Mouse (Mus musculus) embryonic facial prominence, embryonic 11.5 days (tissue): ENCODE data around the gene Slc45a3. TPM values are rescaled to one million over a fixed set of nuclear protein-coding genes. Genes with fewer than 3 reads are reported as not detected.

Experiments
- ATAC-seq: fragments of 200-750 bp; cut with Nextera tagmentation; replicated peaks from 2 replicates; pipeline ENCODE4 v1.8.0; 2017; ENCODE audit warnings: low read depth; ENCODE audit not compliant: insufficient number of reproducible peaks, low FRiP score, low TSS enrichment
- DNase-seq: peaks from one replicate; pipeline ENCODE4 v3.0.0-alpha.2; 2015; ENCODE audit warnings: low spot score
- H3K27ac ChIP-seq: fragments of 300-500 bp; sonication (generic); replicated peaks from 2 replicates; pipeline ENCODE4 v1.5.1; 2014; ENCODE audit warnings: mild to moderate bottlenecking, low read depth, low read length, control low read depth
- H3K27me3 ChIP-seq: fragments of 300-500 bp; sonication (generic); 2 replicates; pipeline ENCODE4 v1.6.1; 2014; ENCODE audit warnings: mild to moderate bottlenecking, low read length, moderate library complexity, mixed read lengths; ENCODE audit not compliant: control insufficient read depth, insufficient read depth
- H3K36me3 ChIP-seq: fragments of 300-500 bp; sonication (generic); replicated peaks from 2 replicates; pipeline ENCODE4 v1.6.1; 2014; ENCODE audit warnings: low read depth, mild to moderate bottlenecking, low read length, moderate library complexity, mixed read lengths; ENCODE audit not compliant: control insufficient read depth, insufficient read depth
- H3K4me1 ChIP-seq: fragments of 300-500 bp; sonication (generic); 2 replicates; pipeline ENCODE4 v1.6.1; 2014; ENCODE audit warnings: low read length, mixed read lengths; ENCODE audit not compliant: control insufficient read depth, insufficient read depth
- H3K4me2 ChIP-seq: fragments of 300-500 bp; sonication (generic); 2 replicates; pipeline ENCODE4 v1.6.1; 2014; ENCODE audit warnings: low read depth, mild to moderate bottlenecking, control low read depth, low read length, moderate library complexity
- H3K4me3 ChIP-seq: fragments of 300-500 bp; sonication (generic); 2 replicates; pipeline ENCODE4 v1.5.1; 2014; ENCODE audit warnings: low read depth, low read length, control low read depth
- H3K9ac ChIP-seq: fragments of 300-500 bp; sonication (generic); replicated peaks from 2 replicates; pipeline ENCODE4 v1.6.1; 2014; ENCODE audit warnings: mild to moderate bottlenecking, control low read depth, low read length
- H3K9me3 ChIP-seq: fragments of 300-500 bp; sonication (generic); replicated peaks from 2 replicates; pipeline ENCODE4 v1.6.1; 2016; ENCODE audit warnings: mild to moderate bottlenecking, low read length, inconsistent platforms, mixed read lengths; ENCODE audit not compliant: control insufficient read depth
- WGBS: fragments of 180-500 bp; shearing (Covaris S2); extraction: QIAGEN DNeasy Blood & Tissue Kit; methylation state at CpG from one replicate; pipeline ENCODE4 v1.1.7; 2014; 5-methylcytosine and 5-hydroxymethylcytosine counted together
- polyA plus RNA-seq: library from polyadenylated mRNA; unstranded; fragments of >200 nt; fragmentation: Nextera tagmentation; extraction: Ambion mirVana; gene quantifications from 2 replicates; pipeline ENCODE4 v1.2.1, GENCODE M21; 2014

Slc45a3 gene
- polyA plus RNA-seq, 1 experiment from 2014 or later = 3.8 TPM

DNA sequence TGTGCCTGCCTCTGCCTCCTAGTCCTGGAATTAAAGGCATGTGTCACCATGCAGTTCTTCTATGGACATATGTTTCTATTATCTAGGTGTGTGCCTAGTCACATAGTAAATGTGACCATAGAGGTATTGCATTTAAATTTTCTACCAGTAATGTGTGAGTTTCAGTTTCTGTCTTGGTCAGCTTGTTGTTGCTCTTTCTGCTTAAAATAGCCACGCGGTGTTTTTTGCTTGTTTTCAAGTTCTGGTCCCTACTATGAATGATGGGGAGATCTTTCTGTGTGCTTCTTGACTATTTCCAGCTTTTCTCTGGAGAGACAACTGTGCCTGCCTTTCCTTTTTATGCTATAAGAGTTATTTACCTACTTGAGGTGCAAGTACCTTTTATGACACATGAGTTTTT, 49.0 kb downstream of the Slc45a3 start:
- DNase-seq = no peak
- ATAC-seq = no peak
- Histone ChIP-seq H3K36me3 (no peaks in the 10 kb centered on the region), H3K4me3 (no peak overlapping the region), H3K9ac (no peak overlapping the region), H3K9me3 (no peaks in the 10 kb centered on the region), H3K27ac (no peak overlapping the region), H3K4me2 (no peak overlapping the region), H3K27me3 (no peaks in the 10 kb centered on the region; the same call in 1 of the 2 replicates), H3K4me1 (no peaks in the 10 kb centered on the region)
- WGBS = 79% methylated on average over 2 of the region's 2 CpGs

DNA sequence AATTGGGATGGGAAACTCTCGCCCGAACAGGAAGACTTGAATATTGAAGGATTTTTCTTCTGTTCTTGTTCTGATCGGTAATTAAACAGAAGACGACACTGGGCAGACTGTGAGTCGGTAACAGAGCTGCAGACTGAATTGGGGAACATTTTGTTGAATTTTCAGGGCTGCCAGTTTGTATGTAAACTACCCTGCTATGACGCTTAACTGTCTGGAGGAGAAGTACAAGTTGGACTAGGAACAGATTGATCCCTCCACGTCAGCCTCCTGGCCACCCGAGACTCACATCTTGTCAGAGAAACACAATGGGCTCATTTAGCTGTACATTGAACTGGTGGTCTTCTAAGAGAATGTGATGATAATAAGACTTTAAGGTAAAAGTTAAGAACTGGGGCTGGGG, 50.1 kb downstream of the Slc45a3 start:
- no peaks in the 10 kb centered on the region for H3K9me3 ChIP-seq
- H3K4me1 ChIP-seq = no peaks in the 10 kb centered on the region
- 80% methylated on average over 8 of the region's 8 CpGs for whole genome bisulfite sequencing
- ATAC-seq (no peak), DNase-seq (no peak)
- H3K27ac ChIP-seq = no peak overlapping the region
- H3K27me3 ChIP-seq = no peaks in the 10 kb centered on the region
- H3K4me3 ChIP-seq = no peak overlapping the region
- no peak overlapping the region for H3K9ac ChIP-seq
- H3K4me2 ChIP-seq = no peak overlapping the region
- H3K36me3 ChIP-seq = no peaks in the 10 kb centered on the region

DNA sequence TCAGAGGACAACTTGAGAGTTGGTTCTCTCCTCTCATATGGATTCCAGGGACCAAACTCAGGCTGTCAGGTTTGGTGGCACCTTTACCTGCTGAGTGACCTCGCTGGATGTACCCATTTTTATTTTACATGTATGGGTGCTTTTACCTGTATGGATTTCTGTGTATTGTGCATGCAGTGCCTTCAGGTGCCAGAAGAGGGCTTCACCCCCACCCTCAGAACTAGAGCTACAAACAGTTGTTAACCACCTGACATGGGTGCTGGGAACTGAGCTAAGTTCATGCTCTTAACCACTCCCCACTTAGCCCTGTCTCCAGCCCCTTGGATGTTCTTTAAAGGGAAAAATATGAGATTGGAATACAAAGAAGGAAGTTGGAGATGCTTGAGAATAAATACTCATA, 52.0 kb downstream of the Slc45a3 start:
- Histone ChIP-seq H3K4me1 (no peaks in the 10 kb centered on the region), H3K9me3 (no peaks in the 10 kb centered on the region), H3K36me3 (peaks cover 4% of the 10 kb centered on the region; the same call in 1 of the 2 replicates), H3K9ac (no peak overlapping the region), H3K4me3 (no peak overlapping the region), H3K4me2 (no peak overlapping the region), H3K27me3 (no peaks in the 10 kb centered on the region), H3K27ac (no peak overlapping the region)
- no peak for ATAC-seq
- WGBS = 80% methylated on average over 1 of the region's 1 CpGs
- DNase-seq = no peak

DNA sequence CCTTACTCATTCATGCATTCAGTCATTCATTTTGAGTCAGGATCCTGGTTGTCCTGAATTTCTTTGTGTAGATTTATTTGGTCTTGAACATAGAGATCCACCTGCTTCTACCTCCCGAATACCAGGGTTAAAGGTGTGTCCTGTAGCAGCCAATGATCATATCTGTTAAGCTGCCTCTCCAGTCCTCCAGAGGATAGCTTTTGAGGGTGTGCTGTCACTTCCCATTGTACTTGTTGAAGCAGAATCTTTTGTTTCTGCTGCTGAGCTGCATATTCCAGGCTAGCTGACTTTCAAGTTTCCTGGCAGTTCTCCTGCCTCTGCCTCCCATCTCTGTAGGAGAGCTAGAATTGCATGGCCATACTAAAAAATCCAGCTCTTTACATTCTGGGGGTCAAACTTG, 53.9 kb downstream of the Slc45a3 start:
- Histone ChIP-seq H3K9ac (no peak overlapping the region), H3K27me3 (no peaks in the 10 kb centered on the region), H3K4me3 (no peak overlapping the region), H3K4me2 (no peak overlapping the region), H3K27ac (no peak overlapping the region), H3K9me3 (no peaks in the 10 kb centered on the region), H3K4me1 (no peaks in the 10 kb centered on the region), H3K36me3 (peaks cover 4% of the 10 kb centered on the region)
- DNase-seq = no peak
- ATAC-seq = no peak
- WGBS = 96% methylated on average over 1 of the region's 1 CpGs

DNA sequence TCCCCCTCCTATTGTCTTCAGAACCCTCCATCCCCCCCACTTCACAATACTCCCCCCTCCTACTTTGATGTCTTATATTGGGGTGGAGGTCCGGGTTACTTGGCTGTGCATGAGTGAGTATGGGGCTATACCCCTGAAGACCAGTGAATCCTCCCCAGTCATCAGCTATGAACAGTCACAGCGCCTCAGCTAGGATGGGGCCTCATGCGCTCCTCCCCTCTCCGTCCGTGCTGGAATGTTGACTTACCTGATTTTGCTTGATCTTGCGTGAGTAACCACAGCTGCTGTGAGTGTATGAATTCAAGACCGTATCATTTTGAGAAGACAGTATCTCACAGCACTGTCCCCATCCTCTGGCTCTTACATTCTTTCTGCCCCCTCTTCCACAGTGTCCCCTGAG, 57.1 kb downstream of the Slc45a3 start:
- H3K36me3 ChIP-seq = peaks cover 7% of the 10 kb centered on the region

DNA sequence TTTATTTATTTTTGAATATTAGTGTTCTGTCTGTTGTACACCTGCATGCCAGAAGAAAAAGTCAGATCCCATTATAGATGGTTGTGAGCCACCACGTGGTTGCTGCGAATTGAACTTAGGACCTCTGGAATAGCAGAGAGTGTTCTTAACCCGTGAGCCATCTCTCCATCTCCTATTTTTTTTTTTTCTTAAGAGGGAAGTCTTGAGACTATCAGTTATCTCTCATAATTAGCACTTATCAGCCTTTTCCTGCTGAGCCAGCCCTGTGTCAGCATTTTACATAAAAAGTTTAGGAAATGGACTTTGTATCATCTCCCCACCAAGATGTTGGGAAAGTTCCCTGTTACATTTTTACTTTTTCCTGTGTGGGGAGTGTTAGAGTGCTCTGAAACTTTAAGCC, 59.3 kb downstream of the Slc45a3 start:
- Histone ChIP-seq H3K9me3 (no peaks in the 10 kb centered on the region), H3K27ac (no peak overlapping the region), H3K9ac (no peak overlapping the region), H3K4me2 (no peak overlapping the region), H3K4me3 (no peak overlapping the region), H3K36me3 (peaks cover 7% of the 10 kb centered on the region), H3K4me1 (no peaks in the 10 kb centered on the region), H3K27me3 (no peaks in the 10 kb centered on the region)
- 87% methylated on average over 3 of the region's 3 CpGs for WGBS
- ATAC-seq (no peak), DNase-seq (no peak)

More for the DNA sequence above, 57.1 kb downstream of the Slc45a3 start:
- Histone ChIP-seq H3K27me3 (no peaks in the 10 kb centered on the region), H3K4me3 (no peak overlapping the region), H3K9me3 (no peaks in the 10 kb centered on the region), H3K4me2 (no peak overlapping the region), H3K9ac (no peak overlapping the region), H3K27ac (no peak overlapping the region), H3K4me1 (no peaks in the 10 kb centered on the region)
- WGBS = 91% methylated on average over 7 of the region's 7 CpGs
- DNase-seq (no peak), ATAC-seq (no peak)

DNA sequence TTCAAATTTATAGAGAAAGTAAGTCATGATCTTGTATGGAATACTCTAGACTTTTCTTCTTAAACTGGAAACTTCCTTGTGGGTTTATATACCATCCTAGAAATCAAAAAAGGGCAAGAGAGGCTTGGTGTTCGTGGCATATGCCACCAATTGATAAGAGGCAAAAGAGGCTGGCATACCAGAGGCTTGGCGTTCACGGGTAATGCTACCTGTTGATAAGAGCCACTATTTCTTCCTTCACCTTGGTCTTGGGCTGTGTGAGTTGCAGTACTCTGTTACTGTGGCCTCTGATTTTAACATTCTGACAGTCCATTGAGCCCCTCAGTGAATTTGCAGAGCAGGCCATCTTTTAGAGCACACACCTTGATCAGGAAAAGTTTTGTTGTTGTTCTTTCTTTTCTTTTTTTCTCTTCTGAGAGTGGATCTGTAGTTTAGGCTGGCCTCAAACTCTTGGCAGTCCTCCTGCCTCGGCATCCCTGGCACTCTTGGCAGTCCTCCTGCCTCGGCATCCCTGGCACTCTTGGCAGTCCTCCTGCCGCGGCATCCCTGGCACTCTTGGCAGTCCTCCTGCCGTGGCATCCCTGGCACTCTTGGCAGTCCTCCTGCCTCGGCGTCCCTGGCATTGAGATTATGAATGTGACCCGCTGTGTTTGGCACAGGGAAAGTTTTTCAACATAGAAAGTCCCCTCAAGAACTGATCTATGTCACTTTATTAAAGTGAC, 64.3 kb downstream of the Slc45a3 start:
- no peaks in the 10 kb centered on the region for H3K27me3 ChIP-seq
- ATAC-seq (no peak), DNase-seq (no peak)
- no peak overlapping the region for H3K4me3 ChIP-seq
- H3K27ac ChIP-seq = no peak overlapping the region
- H3K9ac ChIP-seq = no peak overlapping the region
- peaks cover 3% of the 10 kb centered on the region; the same call in 1 of the 2 replicates for H3K36me3 ChIP-seq
- no peaks in the 10 kb centered on the region for H3K9me3 ChIP-seq
- no peak overlapping the region for H3K4me2 ChIP-seq
- H3K4me1 ChIP-seq = no peaks in the 10 kb centered on the region
- 93% methylated on average over 11 of the region's 11 CpGs for WGBS

DNA sequence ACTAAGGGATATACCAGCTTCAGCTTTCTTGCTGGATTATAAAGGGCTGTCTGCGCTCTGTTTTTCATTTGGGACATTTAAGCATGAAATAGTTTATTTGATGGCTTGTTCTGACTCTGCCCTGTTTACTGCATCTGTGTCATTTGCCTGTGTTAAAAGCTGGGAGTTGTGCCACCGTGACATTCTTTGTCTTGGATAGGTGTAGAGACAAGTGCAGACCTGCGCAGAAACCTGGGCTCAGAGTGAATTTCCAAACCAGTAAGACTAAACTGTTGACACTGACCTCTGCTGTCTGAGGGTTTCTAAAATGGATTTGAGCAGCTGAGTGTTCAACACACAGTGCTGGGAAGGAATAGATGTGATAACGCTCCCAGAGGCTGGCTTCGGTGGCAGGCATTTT, 65.2 kb downstream of the Slc45a3 start:
- Histone ChIP-seq H3K9ac (no peak overlapping the region), H3K36me3 (peaks cover 2% of the 10 kb centered on the region; the same call in 1 of the 2 replicates), H3K27ac (no peak overlapping the region), H3K27me3 (no peaks in the 10 kb centered on the region), H3K4me3 (no peak overlapping the region), H3K4me1 (no peaks in the 10 kb centered on the region), H3K4me2 (no peak overlapping the region), H3K9me3 (no peaks in the 10 kb centered on the region)
- 91% methylated on average over 5 of the region's 5 CpGs for WGBS
- DNase-seq = no peak
- no peak for ATAC-seq
